Mouse (Mus musculus) lung, adult 10 weeks (tissue): Measurements from ENCODE around the gene Mdga2. TPM values are rescaled to one million over a fixed set of nuclear protein-coding genes. Genes with fewer than 3 reads are reported as not detected.

Experiments
- polyA plus RNA-seq: library from polyadenylated mRNA; stranded (reverse); fragments of 350-450 nt; fragmentation: Illumina TruSeq; extraction: RNeasy Lipid Tissue Mini Kit (QIAGEN cat#74804); gene quantifications from one replicate; pipeline ENCODE4 v1.2.3, GENCODE M21; 2014; ENCODE audit warnings: low read depth, low replicate concordance; ENCODE audit not compliant: insufficient read depth

The Mdga2 gene
- not detected for polyA plus RNA-seq

DNA sequence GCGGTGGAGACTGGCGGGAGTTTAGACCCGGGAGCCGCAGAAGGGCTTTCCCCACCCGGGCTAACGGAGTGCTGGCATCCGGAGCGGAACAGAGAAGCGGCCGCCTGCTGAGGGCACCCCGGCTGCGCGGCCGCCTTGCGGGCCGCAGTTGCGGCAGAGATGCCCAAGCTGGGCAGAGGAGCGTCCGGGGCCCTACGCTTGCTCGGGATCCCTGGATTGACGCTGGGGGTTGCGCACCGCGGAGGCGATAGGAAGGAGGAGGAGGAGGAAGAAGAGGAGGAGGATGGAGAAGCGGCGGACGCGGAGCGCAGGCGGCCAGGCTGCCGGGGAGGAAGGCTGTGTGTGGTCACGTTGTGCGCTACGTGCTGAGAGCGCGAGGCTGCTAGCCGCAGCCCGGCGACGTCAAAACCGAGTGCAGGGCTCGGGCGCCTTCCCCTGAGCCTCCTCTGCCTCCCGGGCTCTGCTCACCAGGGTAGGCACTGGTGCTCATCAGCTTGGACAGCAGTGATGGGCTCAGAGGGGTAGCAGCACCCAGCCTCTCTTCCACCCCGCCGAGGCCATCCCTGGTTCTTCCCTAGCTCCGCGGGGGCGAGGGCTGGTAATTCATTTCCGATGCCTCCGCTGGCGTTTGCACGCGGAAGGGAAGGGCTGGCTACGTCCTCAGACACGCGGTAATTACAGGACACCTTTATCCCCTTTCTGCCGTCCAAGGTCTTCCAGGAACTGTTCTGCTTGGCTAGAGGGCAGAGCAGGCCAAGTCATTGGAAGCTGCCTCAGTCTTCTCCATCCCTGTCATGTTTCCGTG, at the start of gene Mdga2:
Mdga2 (minus strand) TSS at position 329 of the 805 bp plus-strand sequence.

